Mouse (Mus musculus): ENCODE results near the gene Rfx4.

Rfx4 gene

GRCm38 (mm10) chr10:84758483-84759431 lies 2.9 kb downstream of the Rfx4 start:
- no peak for DNase-seq (ENCODE audit: low spot score)

GRCm38 (mm10) chr10:84759511-84760117 lies 3.8 kb downstream of the Rfx4 start:
- DNase-seq (ENCODE audit: low spot score), result no peak

DNA sequence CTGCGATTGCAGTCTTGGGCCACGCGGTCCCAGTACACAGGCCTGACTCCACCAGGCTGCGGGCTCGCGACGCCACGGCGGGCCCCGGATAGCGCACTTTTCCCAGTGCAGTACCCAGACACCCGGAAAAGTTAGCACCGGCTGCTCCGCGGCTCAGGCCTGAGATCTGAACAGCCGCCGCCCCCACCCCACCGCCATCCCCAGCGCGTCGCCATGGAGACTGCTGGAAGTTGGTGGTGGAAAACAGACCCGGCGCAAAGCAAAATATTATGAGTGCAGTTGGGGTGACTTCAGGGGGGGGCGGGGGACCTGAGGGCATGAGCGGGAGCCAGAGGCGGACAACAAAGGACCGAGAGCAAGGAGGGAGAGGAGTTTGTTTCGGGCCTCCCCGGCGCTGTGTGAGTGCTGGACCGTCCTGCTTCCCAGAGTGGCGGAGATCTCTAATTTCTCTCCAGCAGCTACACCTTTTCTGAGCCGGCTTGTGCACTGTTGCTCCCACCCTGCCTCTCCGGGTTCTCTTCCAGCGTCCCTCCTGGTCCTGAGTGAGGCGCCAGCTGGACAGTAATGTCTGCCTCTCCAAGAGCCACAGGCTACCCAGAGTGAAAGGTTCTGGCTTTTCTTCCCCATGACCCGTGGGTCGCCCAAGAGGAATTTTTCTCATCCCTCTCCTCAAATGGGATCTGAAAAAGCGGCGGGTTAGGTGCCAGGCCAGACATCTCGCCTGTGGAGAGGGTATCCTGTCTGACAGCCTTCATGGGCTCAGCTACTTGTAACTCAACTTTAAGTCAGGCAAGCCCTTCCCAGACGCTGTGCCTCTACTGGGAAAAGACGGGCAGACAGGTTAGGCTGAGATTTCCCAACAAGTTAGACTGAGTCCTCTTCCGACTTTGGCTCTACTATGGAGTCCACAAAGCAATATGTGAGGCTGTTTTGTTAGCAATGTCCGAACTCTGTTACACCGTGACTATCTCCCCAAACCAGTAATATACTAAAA lies 4.6 kb downstream of the Rfx4 start:
- no peak for DNase-seq (ENCODE audit: low spot score)

GRCm38 (mm10) chr10:84768766-84769165 lies 12.9 kb downstream of the Rfx4 start:
- DNase-seq (ENCODE audit: low spot score), result no peak

DNA sequence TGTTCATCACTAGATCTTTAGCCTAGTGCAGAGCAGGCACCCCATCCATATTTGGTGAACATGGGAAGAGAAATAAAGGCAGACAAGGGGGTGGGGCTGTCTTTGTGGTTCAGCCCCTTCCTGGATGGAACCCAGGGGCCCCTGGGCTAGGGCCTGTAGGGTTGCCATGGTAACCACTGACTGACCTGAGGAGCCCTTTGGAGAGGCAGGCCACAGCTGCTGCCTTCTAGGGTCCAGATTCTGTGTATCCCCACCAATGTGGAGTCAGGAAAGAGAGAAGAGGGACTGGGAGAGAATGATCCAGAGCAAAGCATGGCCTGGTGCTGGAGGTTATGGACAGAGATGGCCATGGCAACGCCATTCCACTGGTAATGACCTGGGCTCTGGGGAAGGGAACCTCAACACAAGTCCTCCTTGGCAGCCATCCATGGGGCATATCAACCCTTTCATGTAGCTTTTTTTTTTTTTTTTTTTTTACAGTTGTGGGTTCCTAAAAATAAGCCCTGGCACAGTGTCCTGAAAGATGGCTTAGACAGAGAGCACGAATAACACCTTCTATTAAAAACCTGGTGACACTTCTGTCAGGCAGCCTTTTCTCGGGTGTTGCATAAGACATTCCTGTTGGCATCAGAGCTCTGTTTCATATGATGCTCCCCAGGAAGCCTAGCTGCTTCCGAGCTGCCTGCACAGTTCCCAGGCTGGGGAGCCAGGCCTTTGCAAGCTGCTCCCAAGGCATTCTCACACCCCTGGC lies 16.7 kb downstream of the Rfx4 start:
- DNase-seq (ENCODE audit: low spot score), result no peak

GRCm38 (mm10) chr10:84773889-84774288 lies 18.0 kb downstream of the Rfx4 start:
- DNase-seq (ENCODE audit: low spot score), result no peak

DNA sequence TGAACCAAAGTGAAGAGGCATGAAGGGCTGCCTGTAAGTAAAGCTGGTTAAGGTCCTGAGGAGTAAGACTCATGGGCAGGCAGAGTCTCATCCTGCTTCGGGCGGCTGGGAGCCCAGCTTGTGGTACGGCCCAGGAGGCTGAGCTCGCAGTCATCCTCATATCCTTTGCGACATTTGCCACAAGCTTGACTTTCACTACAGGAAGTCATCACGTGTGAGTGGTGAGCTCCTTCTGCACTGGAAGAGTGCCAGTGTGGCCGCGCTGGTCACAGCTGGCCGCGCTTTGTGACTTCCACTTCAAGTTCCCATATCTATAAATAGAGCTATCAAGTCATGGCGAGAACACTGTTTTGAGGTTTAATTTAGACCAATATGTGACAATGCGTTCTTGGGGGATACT lies 18.7 kb downstream of the Rfx4 start:
- DNase-seq (ENCODE audit: low spot score), result peak; percentile 54

GRCm38 (mm10) chr10:84777109-84777508 lies 21.2 kb downstream of the Rfx4 start:
- no peak for DNase-seq (ENCODE audit: low spot score)

DNA sequence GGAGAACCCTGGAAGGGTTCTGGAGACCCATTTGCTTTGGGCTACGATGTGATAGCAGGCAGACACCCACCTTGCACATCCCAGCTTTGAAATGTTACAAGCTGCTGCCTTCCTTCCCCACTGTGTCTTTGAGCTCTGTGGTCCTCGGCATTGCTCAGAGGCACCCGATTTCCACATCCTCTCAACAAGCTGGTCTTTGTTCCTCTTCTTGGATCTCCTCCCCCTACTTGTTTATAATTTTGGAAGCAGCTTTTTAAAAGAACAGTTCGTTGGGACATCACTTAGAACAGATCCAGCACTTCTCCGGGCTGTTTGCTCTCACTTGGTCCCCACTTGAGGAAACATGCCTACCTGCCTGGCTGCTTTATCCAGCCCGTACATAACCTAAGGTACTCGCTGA lies 22.1 kb downstream of the Rfx4 start:
- DNase-seq (ENCODE audit: low spot score), result no peak

DNA sequence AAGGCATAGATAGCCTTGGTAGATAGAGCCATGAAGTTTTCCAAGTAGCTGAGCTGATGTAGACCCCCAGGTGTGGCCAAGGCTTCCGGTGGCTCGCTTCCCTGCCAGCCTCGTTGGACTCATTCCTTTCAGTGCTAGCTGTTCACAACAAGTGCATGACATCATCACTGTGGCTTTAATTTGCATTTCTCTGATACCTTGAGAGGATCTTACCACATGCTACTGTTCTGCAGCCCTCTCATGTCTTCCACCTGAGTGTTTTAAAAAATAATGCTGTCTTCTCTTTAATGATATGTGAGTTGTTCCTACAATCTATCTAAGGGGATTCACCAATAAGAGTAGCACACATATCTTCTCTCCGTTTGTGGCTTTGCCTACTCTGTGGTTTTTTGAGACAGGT lies 25.0 kb downstream of the Rfx4 start:
- DNase-seq (ENCODE audit: low spot score), result no peak

GRCm38 (mm10) chr10:84785339-84785738 lies 29.5 kb downstream of the Rfx4 start:
- DNase-seq (ENCODE audit: low spot score), result no peak

DNA sequence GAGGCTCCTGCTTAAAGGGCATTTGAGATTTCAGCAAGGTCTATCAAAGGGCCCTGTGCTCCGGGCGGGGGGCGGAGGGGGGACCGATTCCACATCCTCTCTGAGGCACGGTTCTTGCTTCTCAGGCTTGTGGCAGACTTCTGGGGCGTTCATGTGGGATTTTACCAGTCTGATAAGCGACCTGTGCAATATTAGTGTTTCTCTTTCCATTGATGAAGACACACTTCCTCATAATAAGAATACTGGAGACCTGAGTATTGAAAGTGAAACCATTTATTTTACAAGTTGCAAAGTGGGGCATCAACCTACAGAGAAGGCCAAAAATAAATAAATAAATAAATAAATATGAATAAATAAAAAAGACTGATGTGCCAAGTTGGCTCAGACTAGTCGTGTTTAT lies 34.5 kb downstream of the Rfx4 start:
- no peak for DNase-seq (ENCODE audit: low spot score)

GRCm38 (mm10) chr10:84791181-84791580 lies 35.3 kb downstream of the Rfx4 start:
- no peak for DNase-seq (ENCODE audit: low spot score)

DNA sequence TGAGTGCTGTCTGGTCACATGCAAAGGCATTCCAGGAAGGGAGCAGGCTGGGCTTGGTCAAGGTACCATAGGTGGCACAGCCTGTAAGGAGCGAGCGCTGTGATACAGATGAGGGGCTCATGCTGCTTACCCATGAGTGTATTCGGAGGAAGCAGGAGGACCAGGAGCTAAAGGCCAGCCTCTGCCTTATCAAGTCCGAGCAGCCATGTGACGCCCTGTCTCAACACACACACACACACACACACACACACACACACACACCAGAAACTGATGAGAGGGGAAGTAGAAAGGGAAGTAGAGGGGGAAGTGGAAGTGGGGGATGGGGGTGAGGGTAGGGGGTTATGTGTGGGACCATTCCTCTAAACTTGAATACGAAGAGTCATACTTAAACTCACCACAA lies 45.7 kb downstream of the Rfx4 start:
- DNase-seq (ENCODE audit: low spot score), result no peak

DNA sequence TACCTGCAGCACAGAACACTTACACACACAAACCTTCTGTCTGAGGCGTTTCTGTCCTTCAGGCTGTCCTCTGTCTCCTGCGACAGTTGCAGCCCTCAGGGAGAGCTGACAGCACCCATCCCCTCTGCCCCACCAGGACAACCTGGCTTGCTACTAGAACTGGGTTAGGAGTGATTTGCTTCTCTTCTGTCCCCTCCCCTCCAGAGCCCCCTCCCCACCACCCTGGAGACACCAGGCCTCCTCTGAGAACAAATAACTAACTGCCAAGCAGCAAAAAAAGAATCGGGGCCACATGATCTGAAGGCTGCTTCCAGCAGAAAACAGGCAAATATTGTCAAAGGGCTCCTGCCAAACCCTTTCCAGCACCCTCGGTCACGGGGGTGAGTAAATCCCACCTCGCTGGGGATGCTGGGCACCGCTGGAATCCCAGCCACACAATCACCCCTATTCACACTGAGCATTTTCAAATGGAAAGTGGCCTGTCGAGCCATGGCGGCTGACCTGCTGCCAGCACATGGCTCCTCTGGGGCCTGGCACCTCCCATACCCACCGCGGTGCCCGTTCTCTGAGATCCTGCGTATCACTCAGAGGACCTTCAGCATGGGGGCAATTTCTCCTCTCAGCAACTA lies 47.5 kb downstream of the Rfx4 start:
- DNase-seq (ENCODE audit: low spot score), result no peak

- DNase-seq (ENCODE audit: low spot score), result no peak
Measured at GRCm38 (mm10) chr10:84805576-84805975, 49.7 kb downstream of the Rfx4 start.

DNA sequence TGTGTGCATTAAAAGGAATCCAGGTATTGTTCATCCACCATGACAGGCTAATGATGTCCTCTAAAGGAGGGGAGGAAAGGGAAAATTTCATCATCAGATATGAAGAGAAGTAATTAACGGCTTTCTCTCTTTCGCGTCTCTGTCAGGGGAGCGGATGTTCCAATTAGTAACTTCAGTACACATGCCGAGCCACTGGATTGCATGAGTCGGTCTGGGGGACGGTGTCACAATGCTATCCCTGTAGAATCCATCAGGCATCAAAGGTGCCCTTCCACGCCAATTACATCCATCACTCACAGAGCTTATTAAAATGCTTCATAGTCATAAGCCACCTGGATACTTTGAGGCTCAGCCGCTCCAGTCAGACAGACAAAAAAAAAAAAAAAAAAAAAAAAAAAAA lies 51.3 kb downstream of the Rfx4 start:
- no peak for DNase-seq (ENCODE audit: low spot score)

- DNase-seq (ENCODE audit: low spot score), result no peak
Measured at GRCm38 (mm10) chr10:84810030-84810849, 54.4 kb downstream of the Rfx4 start.

DNA sequence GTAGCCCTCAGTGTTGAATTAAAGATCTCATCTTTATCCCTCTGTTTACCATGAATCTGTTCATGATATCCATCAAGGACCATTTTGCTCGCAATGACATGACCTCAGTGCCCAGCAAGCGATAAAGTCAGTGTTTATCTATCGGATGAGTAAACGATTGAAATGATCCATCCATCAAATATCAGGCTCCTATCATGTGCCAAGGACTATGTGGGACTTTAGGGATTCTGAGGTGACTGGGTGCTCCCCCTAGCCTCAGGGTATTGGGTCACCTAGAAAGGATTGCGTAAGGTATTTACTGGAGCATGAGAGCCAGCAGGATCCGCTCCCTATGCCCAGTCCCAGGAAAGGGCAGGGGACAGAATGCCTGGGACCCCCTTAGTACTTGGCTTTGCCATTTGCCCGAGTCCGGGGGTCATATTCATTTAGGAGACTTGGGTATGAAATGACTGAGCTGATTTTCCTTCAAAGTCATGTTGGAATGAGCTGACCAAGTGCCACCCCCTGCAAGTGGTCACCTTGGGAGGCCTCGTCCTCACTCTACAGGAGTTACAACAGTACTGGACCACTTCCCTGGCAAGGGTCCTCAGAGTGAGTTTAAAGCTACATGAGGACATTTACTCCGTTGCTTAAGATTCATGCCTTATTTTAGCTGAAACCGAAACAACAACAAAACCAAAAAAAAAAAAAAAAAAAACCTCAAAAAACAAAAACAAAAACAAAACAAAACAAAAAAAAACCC lies 55.5 kb downstream of the Rfx4 start:
- DNase-seq (ENCODE audit: low spot score), result no peak

GRCm38 (mm10) chr10:84811913-84812295 lies 56.0 kb downstream of the Rfx4 start:
- DNase-seq (ENCODE audit: low spot score), result no peak
